Mouse (Mus musculus) heart, embryonic 10.5 days (tissue): Measurements from ENCODE around the gene Gpx2. TPM values are rescaled to one million over a fixed set of nuclear protein-coding genes. Genes with fewer than 3 reads are reported as not detected.

Experiments used
- DNase-seq: peaks from one replicate; pipeline ENCODE4 v3.0.0-alpha.2; 2017; ENCODE audit warnings: low spot score
- H3K27ac ChIP-seq: fragments of 300-500 bp; sonication (generic); 2 replicates; pipeline ENCODE4 v1.5.1; 2016; ENCODE audit warnings: mild to moderate bottlenecking
- H3K27me3 ChIP-seq: fragments of 300-500 bp; sonication (generic); 2 replicates; pipeline ENCODE4 v1.6.1; 2016; ENCODE audit warnings: mild to moderate bottlenecking; ENCODE audit not compliant: poor library complexity, insufficient read depth, severe bottlenecking
- H3K36me3 ChIP-seq: fragments of 300-500 bp; sonication (generic); 2 replicates; pipeline ENCODE4 v1.6.1; 2016; ENCODE audit warnings: mild to moderate bottlenecking, moderate library complexity
- H3K4me1 ChIP-seq: fragments of 300-500 bp; sonication (generic); 2 replicates; pipeline ENCODE4 v1.6.1; 2016; ENCODE audit warnings: mild to moderate bottlenecking
- H3K4me3 ChIP-seq: fragments of 300-500 bp; sonication (generic); 2 replicates; pipeline ENCODE4 v1.5.1; 2016; ENCODE audit warnings: mild to moderate bottlenecking, moderate library complexity
- H3K9me3 ChIP-seq: fragments of 300-500 bp; sonication (generic); 2 replicates; pipeline ENCODE4 v1.6.1; 2016; ENCODE audit warnings: mild to moderate bottlenecking, moderate library complexity
- WGBS: fragments of 180-500 bp; shearing (Covaris S2); methylation state at CpG from one replicate; pipeline ENCODE4 v1.1.7; 2016; 5-methylcytosine and 5-hydroxymethylcytosine counted together
- polyA plus RNA-seq: library from polyadenylated mRNA; unstranded; fragments of >200 nt; fragmentation: Nextera tagmentation; extraction: Ambion mirVana; gene quantifications from 2 replicates; pipeline ENCODE4 v1.2.1, GENCODE M21; 2016

The Gpx2 gene
- polyA plus RNA-seq, 1 experiment from 2014 or later = 0.60 TPM

DNA sequence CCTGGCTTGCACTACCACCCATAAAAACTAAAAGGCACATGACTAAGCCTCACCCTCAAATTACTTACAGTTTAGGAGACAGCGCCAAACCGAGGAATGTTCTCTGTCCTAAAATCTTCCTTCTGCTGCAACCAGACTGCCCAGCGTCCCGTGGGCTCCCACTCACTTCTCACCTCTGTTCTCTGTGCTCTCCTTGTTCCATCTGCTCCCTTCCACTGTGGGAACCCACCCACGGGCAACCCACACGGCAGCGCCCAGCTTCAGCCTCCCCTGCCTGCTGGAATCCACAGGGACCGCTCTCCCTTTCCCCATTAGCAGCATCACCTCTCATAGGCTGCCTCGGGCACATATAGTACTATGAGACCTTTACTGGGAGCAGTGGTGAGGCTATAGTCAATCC, 23.6 kb upstream of the Gpx2 start:
- no peak for DNase-seq
- 83% methylated on average over 9 of the region's 9 CpGs for WGBS
- Histone ChIP-seq H3K36me3 (no peaks in the 10 kb centered on the region), H3K9me3 (no peaks in the 10 kb centered on the region), H3K27ac (0 out of 2 replicates have a peak overlapping the region, but pooled peaks have one; percentile 3), H3K4me1 (peaks cover 23% of the 10 kb centered on the region), H3K27me3 (peaks cover 74% of the 10 kb centered on the region), H3K4me3 (no peak overlapping the region)

DNA sequence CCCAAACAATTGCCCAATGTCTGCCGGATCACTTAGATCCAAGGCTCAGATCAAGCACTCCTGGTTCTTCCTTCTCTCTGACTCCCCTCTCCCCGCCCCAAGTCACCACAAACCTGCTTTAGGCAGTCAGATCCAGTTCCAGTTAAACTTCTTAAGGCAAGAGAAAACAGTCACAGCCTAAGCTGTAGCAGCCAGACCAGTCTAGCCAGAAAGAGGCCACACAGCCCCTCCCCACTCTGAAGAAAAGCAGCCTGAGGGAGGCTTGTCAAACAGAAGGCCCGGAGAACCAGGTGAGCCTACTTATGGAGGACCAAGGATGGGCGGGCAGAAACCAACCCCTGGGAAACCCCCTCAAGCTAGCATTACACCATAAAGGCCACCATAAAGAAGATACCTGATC, 22.8 kb upstream of the Gpx2 start:
- peaks cover 23% of the 10 kb centered on the region for H3K4me1 ChIP-seq
- 0 out of 2 replicates have a peak overlapping the region, but pooled peaks have one; percentile 3 for H3K27ac ChIP-seq
- DNase-seq = no peak
- no peaks in the 10 kb centered on the region for H3K9me3 ChIP-seq
- no peak overlapping the region for H3K4me3 ChIP-seq
- H3K27me3 ChIP-seq = peaks cover 66% of the 10 kb centered on the region
- no peaks in the 10 kb centered on the region for H3K36me3 ChIP-seq
- 64% methylated on average over 4 of the region's 4 CpGs for WGBS

DNA sequence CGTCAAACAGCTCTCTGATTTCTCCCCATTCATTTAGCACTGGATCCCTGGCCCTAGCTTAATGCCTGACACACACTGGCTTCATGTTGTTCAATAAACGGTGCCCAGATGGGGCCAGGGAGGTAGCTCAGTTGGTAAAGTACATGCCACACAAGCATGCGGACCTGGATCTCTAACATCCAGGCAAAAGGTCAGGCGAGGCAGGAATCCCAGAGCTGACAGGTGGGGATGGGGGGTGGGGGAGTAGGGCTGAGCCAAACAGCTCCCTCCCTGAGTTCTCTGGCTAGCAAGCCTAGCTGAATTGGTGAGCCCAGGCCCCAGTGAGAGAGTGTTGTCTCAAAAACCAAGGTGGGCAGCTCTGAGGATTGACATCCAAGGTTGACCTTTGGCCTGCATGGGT, 21.8 kb upstream of the Gpx2 start:
- DNase-seq = no peak
- no peak overlapping the region for H3K4me3 ChIP-seq
- peaks cover 20% of the 10 kb centered on the region for H3K4me1 ChIP-seq
- no peaks in the 10 kb centered on the region for H3K9me3 ChIP-seq
- 64% methylated on average over 4 of the region's 4 CpGs for WGBS
- H3K36me3 ChIP-seq = no peaks in the 10 kb centered on the region
- no peak overlapping the region for H3K27ac ChIP-seq
- H3K27me3 ChIP-seq = peaks cover 57% of the 10 kb centered on the region

DNA sequence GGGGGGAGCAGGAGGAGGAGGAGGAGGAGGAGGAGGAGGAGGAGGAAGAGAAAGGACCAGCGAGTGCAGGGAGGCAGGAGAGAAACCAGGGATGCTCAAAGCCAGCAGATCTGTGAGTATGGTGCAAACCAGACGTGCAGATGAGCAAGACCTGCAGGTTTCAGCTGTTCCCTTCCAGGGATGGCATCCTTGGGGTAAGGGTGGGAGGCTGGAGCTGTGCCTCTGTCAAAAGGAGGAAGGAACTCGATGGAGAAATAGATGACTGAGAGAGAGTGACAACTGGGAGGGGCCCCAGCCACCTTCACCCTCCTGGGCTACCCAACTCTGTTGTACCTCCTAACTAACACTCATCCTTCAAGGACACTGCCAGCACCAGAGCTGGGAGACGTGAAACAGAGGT, 21.4 kb upstream of the Gpx2 start:
- Histone ChIP-seq H3K36me3 (no peaks in the 10 kb centered on the region), H3K4me1 (peaks cover 16% of the 10 kb centered on the region; the same call in 1 of the 2 replicates), H3K27ac (no peak overlapping the region), H3K27me3 (peaks cover 52% of the 10 kb centered on the region), H3K9me3 (no peaks in the 10 kb centered on the region), H3K4me3 (no peak overlapping the region)
- no peak for DNase-seq
- WGBS = 42% methylated on average over 4 of the region's 4 CpGs

DNA sequence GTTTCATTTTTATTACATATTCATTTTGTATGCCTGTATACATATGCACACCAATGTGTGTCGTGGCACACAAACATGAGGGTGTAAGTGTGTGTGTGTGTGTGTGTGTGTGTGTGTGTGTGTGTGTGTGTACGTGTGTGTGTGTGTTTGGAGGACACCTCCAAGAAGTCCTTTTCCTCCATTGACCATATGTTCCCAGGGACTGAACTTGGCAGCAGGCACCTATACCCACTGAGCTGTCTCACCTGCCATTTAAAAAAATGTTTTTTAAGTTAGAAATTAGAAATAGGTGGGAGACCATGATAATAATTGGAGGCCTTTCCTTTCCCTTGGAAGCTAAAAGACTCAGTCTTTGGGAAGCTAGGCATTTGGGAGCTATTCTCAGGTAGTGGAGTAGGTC, 18.8 kb upstream of the Gpx2 start:
- Histone ChIP-seq H3K36me3 (no peaks in the 10 kb centered on the region), H3K4me3 (no peak overlapping the region), H3K4me1 (0 out of 2 replicates have a peak, but pooled peaks cover 3% of the 10 kb centered on the region), H3K27me3 (peaks cover 26% of the 10 kb centered on the region), H3K9me3 (no peaks in the 10 kb centered on the region), H3K27ac (no peak overlapping the region)
- 68% methylated on average over 2 of the region's 2 CpGs for WGBS
- DNase-seq = no peak

DNA sequence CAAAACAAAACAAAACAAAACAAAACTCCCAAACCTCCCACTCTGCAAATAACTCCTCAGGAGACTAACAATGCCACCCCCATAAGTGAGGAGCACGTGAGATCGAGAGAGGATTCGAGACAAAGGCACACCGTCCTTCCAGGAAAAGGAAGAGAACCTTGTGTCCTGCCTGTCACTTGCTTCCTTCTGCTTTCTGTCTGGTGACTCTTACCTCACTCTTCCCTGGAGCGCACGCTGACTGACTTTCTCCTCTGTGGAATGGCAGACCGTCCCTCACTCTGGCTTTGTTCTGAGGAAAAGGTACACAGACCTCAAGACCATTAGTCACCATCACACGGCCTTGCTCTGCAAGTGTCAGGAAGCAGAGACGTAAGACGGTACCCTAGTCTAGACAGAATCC, 18.2 kb upstream of the Gpx2 start:
- WGBS = 53% methylated on average over 10 of the region's 10 CpGs
- no peak overlapping the region for H3K4me3 ChIP-seq
- no peaks in the 10 kb centered on the region for H3K36me3 ChIP-seq
- no peak for DNase-seq
- 0 out of 2 replicates have a peak, but pooled peaks cover 3% of the 10 kb centered on the region for H3K4me1 ChIP-seq
- no peak overlapping the region for H3K27ac ChIP-seq
- no peaks in the 10 kb centered on the region for H3K9me3 ChIP-seq
- H3K27me3 ChIP-seq = peaks cover 20% of the 10 kb centered on the region; the same call in 1 of the 2 replicates

DNA sequence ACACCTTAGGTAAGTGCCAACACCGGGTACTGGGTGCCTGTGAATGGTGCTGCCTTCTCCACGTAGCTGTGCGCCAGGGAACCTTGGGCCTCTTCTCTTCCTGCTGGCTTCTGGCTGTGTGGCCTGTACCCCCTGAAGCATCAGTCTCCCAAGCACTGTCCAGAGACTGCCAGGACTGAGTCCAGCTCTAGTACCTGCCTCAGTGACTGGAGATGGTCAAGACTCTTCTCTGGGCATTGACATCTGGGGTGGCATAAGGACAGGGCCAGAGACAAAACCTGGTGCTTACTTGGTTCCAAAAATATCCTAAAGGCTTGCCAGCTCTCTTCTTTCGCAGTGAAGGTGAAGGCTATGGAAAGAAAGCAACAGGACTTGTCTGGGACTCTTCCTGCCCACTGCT, 15.7 kb upstream of the Gpx2 start:
- Histone ChIP-seq H3K4me3 (no peak overlapping the region), H3K27me3 (0 out of 2 replicates have a peak, but pooled peaks cover 2% of the 10 kb centered on the region), H3K4me1 (no peaks in the 10 kb centered on the region), H3K27ac (no peak overlapping the region), H3K9me3 (no peaks in the 10 kb centered on the region), H3K36me3 (no peaks in the 10 kb centered on the region)
- WGBS = 79% methylated on average over 4 of the region's 4 CpGs
- DNase-seq = no peak

DNA sequence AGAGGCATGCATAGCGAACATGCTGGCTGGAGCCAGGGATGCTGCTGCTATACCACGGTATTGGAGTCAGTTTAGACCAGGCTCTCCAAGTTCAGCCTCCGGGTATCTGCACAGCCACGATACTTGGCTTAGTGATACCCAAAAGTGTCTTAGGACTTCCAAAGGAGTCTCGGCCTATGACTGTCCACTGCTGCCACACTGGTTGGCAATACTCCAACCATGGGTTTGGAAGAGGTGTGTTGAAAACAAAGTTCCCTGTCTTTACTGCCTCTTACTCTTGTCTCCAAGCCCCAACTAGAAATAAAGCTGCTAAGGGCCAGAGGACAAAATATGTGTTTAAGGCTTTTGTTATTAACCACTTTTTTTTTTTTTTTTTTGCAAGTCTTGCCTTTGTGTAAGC, 15.1 kb upstream of the Gpx2 start:
- 84% methylated on average over 5 of the region's 5 CpGs for WGBS
- no peaks in the 10 kb centered on the region for H3K4me1 ChIP-seq
- H3K27ac ChIP-seq = no peak overlapping the region
- no peak overlapping the region for H3K4me3 ChIP-seq
- H3K36me3 ChIP-seq = no peaks in the 10 kb centered on the region
- no peak for DNase-seq
- peaks cover 1% of the 10 kb centered on the region; the same call in 1 of the 2 replicates for H3K27me3 ChIP-seq
- no peaks in the 10 kb centered on the region for H3K9me3 ChIP-seq

DNA sequence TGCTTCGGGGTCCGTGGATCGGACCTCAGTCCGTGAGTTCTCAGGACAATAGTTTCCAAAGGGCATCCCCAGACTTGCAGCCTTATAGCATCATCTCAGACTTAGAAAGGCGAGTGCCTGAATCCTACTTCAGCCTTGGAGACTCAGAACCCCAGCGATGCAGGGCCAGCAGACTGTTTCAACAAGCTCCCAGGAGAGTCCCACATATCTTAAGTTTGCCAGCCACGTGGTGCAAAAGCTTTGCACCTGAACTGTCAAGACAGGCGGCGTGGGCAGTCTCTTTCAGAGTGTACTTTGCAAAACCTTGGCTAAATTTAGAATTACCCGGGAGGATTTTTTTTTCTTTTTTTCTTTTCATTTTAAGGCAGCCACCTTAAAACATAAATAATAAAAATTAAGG, 12.4 kb upstream of the Gpx2 start:
- Histone ChIP-seq H3K27me3 (peaks cover 10% of the 10 kb centered on the region; the same call in 1 of the 2 replicates), H3K9me3 (no peaks in the 10 kb centered on the region), H3K4me3 (no peak overlapping the region), H3K36me3 (no peaks in the 10 kb centered on the region), H3K4me1 (peaks cover 11% of the 10 kb centered on the region; the same call in 1 of the 2 replicates), H3K27ac (no peak overlapping the region)
- no peak for DNase-seq
- 69% methylated on average over 10 of the region's 10 CpGs for WGBS

DNA sequence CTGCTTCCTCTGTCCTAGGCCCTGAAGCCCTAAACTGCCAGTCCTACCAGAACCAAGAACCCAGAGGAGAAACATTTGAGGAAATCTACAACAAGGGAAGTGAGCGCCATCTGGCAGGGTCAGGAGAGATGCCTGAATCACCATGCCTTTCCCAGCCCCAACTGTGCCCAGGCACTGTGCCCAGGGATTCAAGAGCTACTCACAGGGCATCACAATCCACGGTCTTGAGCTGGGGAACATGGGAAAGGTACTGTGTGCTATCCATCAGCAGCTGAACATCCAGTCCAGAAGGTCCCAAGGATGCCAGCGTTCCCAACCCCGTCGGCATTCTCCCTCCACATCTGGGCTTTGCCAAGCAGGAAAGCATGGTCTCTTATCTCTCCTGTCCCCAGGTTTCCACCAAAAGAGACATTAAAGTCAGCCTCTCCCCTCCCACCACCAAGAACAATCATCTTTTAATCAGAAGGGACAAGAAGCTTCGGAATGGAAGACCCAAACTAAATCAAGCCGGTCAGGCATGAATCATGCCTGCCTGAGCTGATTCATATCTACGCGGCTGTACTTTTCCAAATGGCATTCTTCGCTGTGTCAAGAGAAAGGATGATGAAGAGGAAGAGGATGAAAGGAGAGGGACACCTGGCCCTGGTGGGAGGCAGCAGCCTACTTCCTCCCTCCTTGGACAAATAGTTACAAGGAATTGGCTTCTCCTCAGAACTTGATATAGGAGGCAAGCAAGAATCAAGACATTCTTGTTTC, 9.9 kb upstream of the Gpx2 start:
- H3K36me3 ChIP-seq = no peaks in the 10 kb centered on the region
- no peak overlapping the region for H3K4me3 ChIP-seq
- H3K27me3 ChIP-seq = peaks cover 20% of the 10 kb centered on the region
- no peak for DNase-seq
- 86% methylated on average over 10 of the region's 10 CpGs for WGBS
- peaks cover 13% of the 10 kb centered on the region for H3K4me1 ChIP-seq
- no peak overlapping the region for H3K27ac ChIP-seq
- no peaks in the 10 kb centered on the region for H3K9me3 ChIP-seq

DNA sequence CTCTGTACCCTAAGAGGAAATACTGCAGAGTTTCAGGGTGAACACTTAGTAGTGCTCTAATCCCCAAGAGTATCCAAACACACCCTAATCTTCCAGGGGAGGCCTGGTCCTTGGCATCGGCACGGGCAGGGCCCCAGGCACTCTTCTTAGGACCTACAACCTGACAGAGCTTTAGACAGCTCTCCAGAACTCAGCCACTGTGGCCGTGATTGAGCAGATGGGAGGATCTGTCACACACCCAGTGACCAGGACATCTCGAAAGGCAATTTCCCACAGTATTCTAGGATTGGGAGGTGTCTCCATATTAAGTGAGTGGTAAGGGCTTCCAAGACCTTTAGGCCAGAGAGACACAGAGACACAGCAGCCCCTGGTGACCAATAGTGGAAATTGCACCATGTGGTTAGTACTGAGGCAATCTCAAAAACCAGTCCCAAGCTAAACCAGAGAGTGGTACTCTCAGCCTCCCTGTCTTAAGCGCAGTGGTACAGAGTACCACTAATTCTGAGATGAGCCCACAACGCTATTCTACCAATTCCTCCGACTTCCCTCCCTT, 8.4 kb upstream of the Gpx2 start:
- Histone ChIP-seq H3K9me3 (no peaks in the 10 kb centered on the region), H3K4me3 (no peak overlapping the region), H3K4me1 (peaks cover 25% of the 10 kb centered on the region), H3K36me3 (no peaks in the 10 kb centered on the region), H3K27ac (0 out of 2 replicates have a peak overlapping the region, but pooled peaks have one; percentile 29), H3K27me3 (peaks cover 33% of the 10 kb centered on the region)
- 51% methylated on average over 7 of the region's 7 CpGs for WGBS
- DNase-seq = no peak

DNA sequence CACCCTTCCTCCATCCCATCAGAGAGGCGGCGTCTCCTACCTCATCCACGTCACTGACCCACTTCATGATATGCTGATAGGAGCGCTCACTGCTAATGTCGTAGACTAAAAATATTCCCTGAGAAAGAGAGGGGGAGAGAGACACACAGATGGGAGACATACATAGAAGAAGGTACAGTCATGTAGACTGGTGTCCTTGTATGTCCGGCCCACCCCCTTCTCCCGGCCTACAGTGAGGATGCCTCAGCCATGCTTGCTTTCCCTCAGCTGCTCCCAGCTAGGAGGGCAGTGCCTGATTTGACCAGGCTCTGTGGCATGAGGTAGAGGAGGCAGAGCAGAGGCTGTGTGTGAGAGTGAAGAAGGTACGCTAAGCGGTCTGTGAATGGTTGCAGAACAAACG, 7.7 kb upstream of the Gpx2 start:
- WGBS = 66% methylated on average over 10 of the region's 10 CpGs
- H3K4me1 ChIP-seq = peaks cover 25% of the 10 kb centered on the region
- peaks cover 40% of the 10 kb centered on the region for H3K27me3 ChIP-seq
- H3K9me3 ChIP-seq = no peaks in the 10 kb centered on the region
- 0 out of 2 replicates have a peak overlapping the region, but pooled peaks have one; percentile 4 for H3K27ac ChIP-seq
- H3K4me3 ChIP-seq = no peak overlapping the region
- no peaks in the 10 kb centered on the region for H3K36me3 ChIP-seq
- no peak for DNase-seq

DNA sequence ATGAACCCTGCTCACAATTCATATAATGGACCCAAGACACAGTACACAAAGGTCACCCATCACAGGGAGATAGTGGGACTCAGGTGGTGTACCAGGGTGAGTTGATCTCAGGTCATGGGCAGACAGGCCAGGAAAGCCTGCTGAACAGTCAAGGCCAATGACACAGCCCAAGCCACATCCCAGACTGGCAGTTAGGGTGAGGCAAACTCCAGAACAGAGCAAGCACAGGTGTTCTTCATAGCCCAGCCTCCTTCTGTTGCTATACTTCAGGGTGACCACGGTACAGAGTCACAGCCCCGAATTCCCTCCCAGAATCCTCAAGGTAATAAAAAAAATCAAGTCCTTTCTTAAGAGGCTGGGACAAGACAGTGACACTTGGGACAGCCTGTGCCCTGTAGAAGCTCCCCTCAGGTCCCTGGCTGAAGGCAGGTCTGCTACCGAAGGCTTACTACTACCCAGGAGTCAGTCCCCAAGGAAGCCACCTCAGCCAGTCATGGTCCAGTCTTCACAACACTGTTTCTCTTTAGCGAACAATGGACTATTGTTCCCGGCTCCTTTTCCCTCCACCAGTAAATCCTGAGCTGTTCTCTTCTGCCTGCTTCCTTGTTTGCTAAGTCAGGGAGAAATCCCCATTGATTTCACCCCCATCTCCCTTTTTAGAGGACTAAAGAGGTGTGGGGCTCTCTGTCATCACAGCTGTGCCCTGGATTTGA, 2.8 kb upstream of the Gpx2 start:
- Histone ChIP-seq H3K4me3 (no peak overlapping the region), H3K27me3 (peaks cover 30% of the 10 kb centered on the region), H3K9me3 (no peaks in the 10 kb centered on the region), H3K27ac (no peak overlapping the region), H3K4me1 (peaks cover 18% of the 10 kb centered on the region), H3K36me3 (no peaks in the 10 kb centered on the region)
- WGBS = 74% methylated on average over 5 of the region's 5 CpGs
- DNase-seq = no peak
